Mouse (Mus musculus): Measurements from ENCODE around the gene Setx. TPM values are rescaled to one million over a fixed set of nuclear protein-coding genes. Genes with fewer than 3 reads are reported as not detected.

Gene Setx
- total RNA-seq, 2 experiments from 2014 or later = 48.1 to 49.4 TPM

GRCm38 (mm10) chr2:29130118-29130899 is 6.3 kb downstream of the Setx start:
- DNase-seq (ENCODE audit: low spot score in 2 of 2) = no peak

- DNase-seq (ENCODE audit: low spot score in 2 of 2) = no peak
Observed at GRCm38 (mm10) chr2:29135161-29135560, 11.2 kb downstream of the Setx start.

DNA sequence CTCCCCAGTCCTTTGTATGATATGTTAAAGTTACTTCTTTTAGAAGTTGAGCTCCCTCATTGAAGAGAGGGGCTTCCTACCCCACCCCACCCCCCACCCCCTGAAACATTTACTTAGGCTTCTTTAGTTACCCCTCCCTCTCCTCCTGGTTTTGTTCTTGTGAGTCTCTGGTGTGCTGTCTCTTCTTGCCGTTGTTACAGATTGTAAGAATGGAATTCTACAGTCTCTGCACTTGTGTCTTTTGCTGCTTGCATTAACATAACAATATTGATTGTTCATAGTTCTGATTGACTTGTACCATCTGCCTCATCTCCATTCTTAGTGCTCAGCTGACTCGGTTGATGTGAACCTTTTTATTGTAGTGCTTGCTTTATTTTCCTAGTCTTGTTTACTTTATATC is 28.0 kb downstream of the Setx start:
- no peak for DNase-seq (ENCODE audit: low spot score in 2 of 2)

- DNase-seq (ENCODE audit: low spot score in 2 of 2) = no peak
Observed at GRCm38 (mm10) chr2:29168067-29168466, 44.1 kb downstream of the Setx start.

GRCm38 (mm10) chr2:29174887-29175286 is 50.9 kb downstream of the Setx start:
- DNase-seq (ENCODE audit: low spot score in 2 of 2) = no peak

- DNase-seq (ENCODE audit: low spot score in 2 of 2) = no peak
Observed at GRCm38 (mm10) chr2:29179810-29180209, 55.8 kb downstream of the Setx start.

- no peak for DNase-seq (ENCODE audit: low spot score in 2 of 2)
Observed at GRCm38 (mm10) chr2:29181111-29181510, 57.1 kb downstream of the Setx start.

DNA sequence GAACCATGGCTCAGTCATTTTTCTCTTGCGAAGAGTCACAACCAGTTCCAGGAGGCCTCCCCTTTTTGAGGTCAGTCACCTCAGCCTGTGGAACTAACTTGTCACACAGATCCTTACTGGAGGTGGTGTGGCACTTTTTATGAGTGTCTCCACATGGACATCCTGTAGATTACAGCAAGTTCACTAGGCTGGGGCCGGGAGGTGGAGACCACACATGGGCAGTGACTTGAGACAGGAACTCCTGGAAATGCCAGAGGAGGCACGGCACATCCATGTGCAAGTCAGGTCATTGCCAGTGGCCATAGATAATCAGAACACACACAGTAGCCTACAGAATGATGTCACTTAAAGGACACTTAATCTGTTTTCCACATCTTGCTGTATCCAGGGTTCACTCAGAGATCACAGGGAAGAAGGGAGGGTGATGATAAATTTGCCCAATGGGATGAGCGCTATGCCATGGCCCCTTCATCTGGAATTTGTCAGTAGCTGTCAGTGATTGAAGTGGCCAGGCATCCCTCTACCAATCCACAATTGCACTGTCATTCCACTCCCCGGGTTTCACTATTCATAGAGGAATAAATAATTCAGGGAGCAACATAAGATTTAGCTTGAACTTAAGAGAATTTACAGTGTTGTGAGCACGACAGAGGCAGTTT is 59.4 kb downstream of the Setx start:
- no peak for DNase-seq (ENCODE audit: low spot score in 2 of 2)

DNA sequence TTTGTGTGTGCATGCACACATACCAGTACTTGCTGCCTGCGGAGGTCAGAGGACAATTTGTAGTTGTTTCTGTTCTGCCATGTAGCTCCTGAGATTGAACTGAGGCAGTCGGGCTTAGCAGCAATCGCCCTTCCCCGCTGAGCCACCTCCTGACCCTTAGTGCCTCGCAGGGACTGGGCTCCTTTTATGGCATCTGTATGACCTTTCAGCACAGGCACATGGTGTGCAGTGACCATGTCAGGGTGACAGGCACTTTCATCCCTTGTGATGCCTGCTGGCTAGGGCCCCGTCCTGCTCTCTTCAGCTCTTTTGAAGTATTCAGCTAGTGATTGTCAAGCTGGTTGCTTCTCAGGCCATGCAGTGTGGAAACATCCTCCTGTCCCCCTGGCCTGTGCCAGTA is 62.2 kb downstream of the Setx start:
- no peak for DNase-seq (ENCODE audit: low spot score in 2 of 2)

DNA sequence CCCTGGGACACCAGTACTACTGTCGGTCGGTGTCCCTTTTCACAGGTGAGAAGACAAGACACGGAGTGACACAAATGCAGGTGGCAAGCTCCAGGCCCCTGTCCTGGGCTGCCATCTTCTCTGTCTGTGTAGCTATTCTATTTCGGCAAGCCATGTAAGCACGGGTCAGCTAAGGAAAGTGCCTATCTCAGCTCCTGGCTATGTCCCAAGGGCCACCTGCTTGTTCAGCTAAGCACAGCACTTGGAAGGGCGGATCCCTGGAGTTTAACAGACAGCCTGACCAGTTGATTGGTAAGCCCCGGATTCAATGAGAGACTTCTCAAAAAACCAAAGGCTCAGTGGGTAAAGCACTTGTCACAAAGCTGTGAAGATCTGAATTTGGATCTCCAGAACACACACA is 66.4 kb downstream of the Setx start:
- no peak for DNase-seq (ENCODE audit: low spot score in 2 of 2)

- DNase-seq (ENCODE audit: low spot score in 2 of 2) = no peak
Observed at GRCm38 (mm10) chr2:29191216-29192215, 67.5 kb downstream of the Setx start.

GRCm38 (mm10) chr2:29192629-29193278 is 68.8 kb downstream of the Setx start:
- no peak for DNase-seq (ENCODE audit: low spot score in 2 of 2)

DNA sequence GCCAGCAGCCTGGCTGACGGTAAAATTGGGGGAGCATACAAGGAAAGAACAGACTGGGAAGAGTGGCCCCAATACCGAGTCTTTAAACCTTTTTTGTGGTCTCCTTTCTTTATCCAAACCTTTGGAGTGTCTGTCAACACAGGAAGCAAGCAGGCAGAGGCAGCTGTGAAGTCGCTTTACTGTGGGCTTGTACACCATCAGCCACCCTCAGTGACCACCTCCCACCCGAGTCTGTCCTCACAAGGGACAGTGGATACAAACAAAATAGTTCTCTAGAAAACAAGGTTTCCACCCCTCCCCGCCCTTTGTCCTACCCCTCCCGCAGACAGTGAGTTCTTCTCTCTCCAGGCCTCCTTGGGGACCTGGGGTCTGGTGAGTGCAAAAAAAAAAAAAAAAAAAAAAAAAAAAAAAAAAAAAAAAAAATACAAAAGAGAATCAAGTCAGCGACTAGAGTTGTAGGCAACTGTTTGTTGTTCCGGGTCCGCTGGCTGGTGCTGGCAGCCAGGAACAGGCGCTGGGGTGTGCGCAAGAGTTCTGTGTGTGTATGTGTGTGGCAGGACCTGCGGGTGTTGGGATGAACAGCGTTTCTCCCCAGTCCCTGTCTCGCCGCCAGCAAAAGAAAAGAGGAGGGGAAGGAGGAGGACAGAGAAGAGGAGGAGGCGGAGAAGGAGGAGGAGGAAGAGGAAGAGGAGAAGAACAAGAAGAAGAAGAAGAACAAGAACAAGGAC is 70.0 kb downstream of the Setx start:
- no peak for DNase-seq (ENCODE audit: low spot score in 2 of 2)

GRCm38 (mm10) chr2:29194547-29195463 is 70.8 kb downstream of the Setx start:
- DNase-seq (ENCODE audit: low spot score in 2 of 2) = peak; percentile 85 to 88

- DNase-seq (ENCODE audit: low spot score in 2 of 2) = no peak
Observed at GRCm38 (mm10) chr2:29196844-29197243, 72.9 kb downstream of the Setx start.

- DNase-seq (ENCODE audit: low spot score in 2 of 2) = no peak
Observed at GRCm38 (mm10) chr2:29198446-29198845, 74.5 kb downstream of the Setx start.

- DNase-seq (ENCODE audit: low spot score in 2 of 2) = peak; percentile 67 to 72
Observed at GRCm38 (mm10) chr2:29199909-29200308, 75.9 kb downstream of the Setx start.

DNA sequence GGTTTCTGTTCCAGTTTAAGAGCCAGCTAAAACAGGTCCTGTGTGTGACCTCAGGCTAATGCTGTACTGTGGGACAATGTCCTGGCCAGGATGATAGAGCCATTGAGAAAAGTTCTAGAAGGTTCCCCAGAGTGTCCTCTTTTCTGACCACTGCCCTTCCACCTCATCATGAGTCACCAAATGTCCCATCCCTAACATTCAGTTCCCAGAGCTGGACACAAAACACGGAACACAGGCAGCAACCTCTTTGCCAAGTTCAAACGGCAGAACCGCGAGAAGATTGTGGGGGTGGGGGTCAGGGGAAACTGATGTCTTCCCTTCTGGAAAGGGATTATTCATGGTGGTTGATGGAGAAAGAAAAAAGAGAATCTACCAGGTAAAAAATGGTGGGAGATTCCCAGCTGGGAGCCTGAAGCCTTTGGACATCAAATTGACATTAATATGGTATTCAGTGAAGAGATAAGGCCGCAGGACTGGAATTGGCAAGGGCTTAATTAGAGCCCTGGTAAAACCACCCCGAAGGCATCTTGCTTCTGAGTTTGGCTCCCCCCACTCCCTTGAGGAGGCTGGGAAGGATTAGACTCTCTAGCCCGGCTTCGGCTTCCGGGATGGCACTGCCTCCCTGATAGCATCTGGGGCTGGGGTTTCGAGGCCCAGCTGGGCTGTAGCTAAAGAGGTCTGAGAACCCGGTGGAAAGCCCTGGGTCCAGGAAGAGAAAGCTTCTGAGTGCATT is 77.4 kb downstream of the Setx start:
- no peak for DNase-seq (ENCODE audit: low spot score in 2 of 2)

DNA sequence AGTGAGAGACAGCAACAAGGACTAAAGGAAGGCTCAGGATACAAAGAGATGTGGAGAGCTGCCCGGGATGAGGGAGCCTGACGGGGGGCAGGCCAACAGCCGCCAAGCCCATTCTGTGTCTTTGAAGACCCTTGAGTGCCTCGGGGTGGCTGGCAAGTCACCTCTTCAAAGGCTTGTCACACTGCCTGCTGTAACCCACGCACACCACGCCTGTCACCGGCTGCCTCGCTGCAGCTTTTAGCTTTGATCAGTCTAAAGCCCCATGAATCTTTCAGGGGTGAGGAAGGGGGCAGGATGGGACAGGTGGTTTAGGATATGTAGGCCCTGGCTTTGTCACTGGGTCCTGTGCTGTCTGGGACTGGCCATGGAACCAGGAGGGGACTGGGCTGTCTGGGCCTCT is 82.2 kb downstream of the Setx start:
- no peak for DNase-seq (ENCODE audit: low spot score in 2 of 2)
